Mouse (Mus musculus) gastrocnemius, postnatal 10 days (tissue): Measurements from ENCODE around the gene Kcnq2. TPM values are rescaled to one million over a fixed set of nuclear protein-coding genes. Genes with fewer than 3 reads are reported as not detected.

ENCODE experiments used
- DNase-seq: peaks from one replicate; pipeline ENCODE4 v3.0.0; 2021; ENCODE audit warnings: mixed read lengths
- total RNA-seq, 2 experiments: library from RNA; stranded (reverse); gene quantifications; 2 replicates each; pipeline ENCODE4 v1.2.3; 2021

Kcnq2 gene
- total RNA-seq, 2 experiments from 2014 or later, result 0.23 to 0.47 TPM

- no peak for DNase-seq
Observed at GRCm38 (mm10) chr2:181041941-181042340, 93.2 kb downstream of the Kcnq2 start.

GRCm38 (mm10) chr2:181039356-181039680, 95.8 kb downstream of the Kcnq2 start:
- DNase-seq, result no peak

GRCm38 (mm10) chr2:181038644-181039355, 96.3 kb downstream of the Kcnq2 start:
- peak; percentile 36 for DNase-seq

GRCm38 (mm10) chr2:181036561-181036960, 98.5 kb downstream of the Kcnq2 start:
- no peak for DNase-seq

GRCm38 (mm10) chr2:181035186-181035585, 99.9 kb downstream of the Kcnq2 start:
- no peak for DNase-seq

- DNase-seq, result no peak
Observed at GRCm38 (mm10) chr2:181033310-181033709, 101.8 kb downstream of the Kcnq2 start.

GRCm38 (mm10) chr2:181032407-181032806, 102.7 kb downstream of the Kcnq2 start:
- DNase-seq, result peak; percentile 44

- no peak for DNase-seq
Observed at GRCm38 (mm10) chr2:181031406-181031934, 103.6 kb downstream of the Kcnq2 start.

Other genes starting within 250 kb of the Kcnq2 start
- gene Ythdf1, start 214.4 kb downstream of the Kcnq2 start, total RNA-seq, result 10 to 100 TPM; 34.3 to 38.9 TPM
- not detected for gene Birc7, start 206.3 kb downstream of the Kcnq2 start, total RNA-seq
- gene Nkain4, start 180.6 kb downstream of the Kcnq2 start, total RNA-seq, result 1 to 10 TPM; 1.4 to 2.2 TPM
- gene Arfgap1, start 168.1 kb downstream of the Kcnq2 start, total RNA-seq, result 10 to 100 TPM; 37.9 to 54.0 TPM
- gene Col20a1, start 148.8 kb downstream of the Kcnq2 start, total RNA-seq, result 1 to 10 TPM; 6.1 to 7.6 TPM
- gene Chrna4, start 91.8 kb downstream of the Kcnq2 start, total RNA-seq, result 1 to 10 TPM; 2.6 to 2.8 TPM
- 1,000 to 10,000 TPM; 1,498 to 1,682 TPM for gene Eef1a2, start 21.7 kb upstream of the Kcnq2 start, total RNA-seq
- 10 to 100 TPM; 55.2 to 60.3 TPM for gene Ppdpf, start 51.9 kb upstream of the Kcnq2 start, total RNA-seq
- gene Ptk6, start 67.5 kb upstream of the Kcnq2 start, total RNA-seq, result not detected
- gene Srms, start 77.9 kb upstream of the Kcnq2 start, total RNA-seq, result under 1 TPM; 0.12 to 0.14 TPM
- not detected for gene Fndc11, start 84.7 kb upstream of the Kcnq2 start, total RNA-seq
- 1 to 10 TPM; 3.2 to 4.0 TPM for gene Helz2, start 106.7 kb upstream of the Kcnq2 start, total RNA-seq
- 10 to 100 TPM in 1 of 2 experiments, 1 to 10 TPM in 1; 9.1 to 11.0 TPM for gene Gmeb2, start 152.7 kb upstream of the Kcnq2 start, total RNA-seq
- 1 to 10 TPM; 1.1 to 1.6 TPM for gene Stmn3, start 179.2 kb upstream of the Kcnq2 start, total RNA-seq
- 10 to 100 TPM; 21.1 to 23.0 TPM for gene Rtel1, start 184.4 kb upstream of the Kcnq2 start, total RNA-seq
- gene Zgpat, start 229.6 kb upstream of the Kcnq2 start, total RNA-seq, result 10 to 100 TPM; 13.1 to 18.3 TPM
- gene Arfrp1, start 230.1 kb upstream of the Kcnq2 start, total RNA-seq, result 10 to 100 TPM; 25.2 to 30.8 TPM
- 1 to 10 TPM; 5.8 to 9.7 TPM for gene Lime1, start 244.8 kb upstream of the Kcnq2 start, total RNA-seq